Mouse (Mus musculus): Measurements from ENCODE around the gene Blnk.

- no peak for TF ChIP-seq GATA1 (IDR thresholded peaks at IDR 0.05; ENCODE audit: borderline replicate concordance, low read length)
- no peak for TF ChIP-seq FLI1 (IDR thresholded peaks at IDR 0.05; ENCODE audit: low read length)
These were observed 47.3 kb downstream of the Blnk start for GRCm38 (mm10) chr19:40946937-40947577.

Data from megakaryocyte, embryonic 14.5 days (primary cell).